16 mouse cellular contexts compared by ENCODE assay signal in the genomic region with DNA sequence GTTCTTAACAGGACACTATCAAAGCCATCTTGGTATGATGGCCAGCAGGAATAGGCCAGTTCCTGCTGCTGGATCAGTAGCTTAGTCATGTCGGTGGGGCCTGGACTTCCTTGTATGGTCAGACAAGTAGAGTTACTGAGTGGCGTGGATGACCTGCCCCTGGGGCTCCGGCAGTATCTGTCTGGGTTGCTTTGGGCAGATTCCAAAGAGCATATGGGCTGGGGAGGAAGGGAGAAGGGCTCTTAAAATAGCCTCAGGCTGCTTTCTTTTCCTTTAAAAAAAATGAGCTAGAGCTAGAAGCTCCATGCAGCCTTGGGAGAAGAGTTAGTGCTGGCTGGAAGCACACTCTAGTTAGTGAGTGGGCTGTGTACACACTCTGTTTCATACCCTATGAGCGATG. TPM values are rescaled to one million over a fixed set of nuclear protein-coding genes. Genes with fewer than 3 reads are reported as not detected.
DNase-seq lines count a peak whose midpoint lies in the region; ATAC-seq and TF ChIP-seq lines count a peak whose summit lies in the region.
"Had no signal": no experiment of that assay in that cellular context is flagged by ENCODE, and none has a peak within 500 bp of the region (broad histone marks: within the 10 kb centered on the region; RNA-seq: fewer than 3 reads in every experiment).

No protein-coding gene starts in this region.

- no peak overlapping the region for H3K4me3 ChIP-seq in hindbrain, postnatal 0 days (ENCODE audit: low read length)
- H3K4me3 ChIP-seq: hindbrain, embryonic 15.5 days; layer of hippocampus, adult 2 months; limb, embryonic 13.5 days; neural tube, embryonic 12.5 days; stomach, embryonic 15.5 days had no signal

- H3K9me3 ChIP-seq in hindbrain, postnatal 0 days (ENCODE audit: low read length) = no peaks in the 10 kb centered on the region
- H3K9me3 ChIP-seq: hindbrain, embryonic 15.5 days; limb, embryonic 13.5 days; neural tube, embryonic 12.5 days; stomach, embryonic 15.5 days had no signal

- no peak overlapping the region for H3K27ac ChIP-seq in hindbrain, postnatal 0 days
- H3K27ac ChIP-seq: hindbrain, embryonic 15.5 days; layer of hippocampus, adult 2 months; limb, embryonic 13.5 days; neural tube, embryonic 12.5 days; stomach, embryonic 15.5 days had no signal

- H3K36me3 ChIP-seq in hindbrain, postnatal 0 days (ENCODE audit: insufficient read depth, low read length) = no peaks in the 10 kb centered on the region
- H3K36me3 ChIP-seq: hindbrain, embryonic 15.5 days; limb, embryonic 13.5 days; neural tube, embryonic 12.5 days; stomach, embryonic 15.5 days had no signal

- no peak overlapping the region for H3K4me2 ChIP-seq in hindbrain, postnatal 0 days (ENCODE audit: low read depth, low read length)
- H3K4me2 ChIP-seq: hindbrain, embryonic 15.5 days; limb, embryonic 13.5 days; neural tube, embryonic 12.5 days; stomach, embryonic 15.5 days had no signal

- H3K4me1 ChIP-seq in hindbrain, postnatal 0 days (ENCODE audit: insufficient read depth, low read length) = no peaks in the 10 kb centered on the region
- H3K4me1 ChIP-seq: hindbrain, embryonic 15.5 days; neural tube, embryonic 12.5 days; stomach, embryonic 15.5 days had no signal

- no peaks in the 10 kb centered on the region for H3K27me3 ChIP-seq in hindbrain, postnatal 0 days (ENCODE audit: insufficient read depth, low read length)
- H3K27me3 ChIP-seq: hindbrain, embryonic 15.5 days; limb, embryonic 13.5 days; neural tube, embryonic 12.5 days; stomach, embryonic 15.5 days had no signal

- peak; percentile 39 to 64 for DNase-seq in left cerebral cortex, adult 18-20 months (ENCODE audit: low spot score in 2 of 2)
- no peak for DNase-seq in left cerebral cortex, postnatal 4 days
- peak; percentile 60 for DNase-seq in cerebellum, adult 11-12 months
- peak; percentile 44 to 69 for DNase-seq in cerebellum, postnatal 14 days
- DNase-seq in left cerebral cortex, postnatal 14 days (ENCODE audit: low spot score in 2 of 2) = peak; percentile 40 to 56
- no peak for DNase-seq in urinary bladder, adult 18-20 months (ENCODE audit: low spot score in 2 of 2)
- no peak for DNase-seq in hindbrain, postnatal 0 days (ENCODE audit: low spot score)
- DNase-seq: gastrocnemius, postnatal 36 days; kidney, adult 8-10 months; lung, postnatal 10 days; midbrain, embryonic 14.5 days had no signal

- 89% methylated on average over 4 of the region's 4 CpGs for WGBS in hindbrain, postnatal 0 days

- no peak for ATAC-seq in hindbrain, postnatal 0 days

- H3K9ac ChIP-seq in hindbrain, postnatal 0 days (replicated peaks; ENCODE audit: low read length) = no peak overlapping the region
- H3K9ac ChIP-seq: hindbrain, embryonic 15.5 days; limb, embryonic 13.5 days; neural tube, embryonic 12.5 days; stomach, embryonic 15.5 days had no signal

- no peak for TF ChIP-seq CTCF in hindbrain, postnatal 0 days (IDR thresholded peaks at IDR 0.05; ENCODE audit: low read depth)

- intact Hi-C loops in left cerebral cortex, postnatal 4 days (cut with DNase I) = no loop called here
- intact Hi-C loops in left cerebral cortex, postnatal 14 days (cut with DNase I) = no loop called here

RNA-seq across cellular contexts. Expression of gene Pfkp, which starts 18.3 kb away (rescaled TPM):
- 100 to 1,000 TPM; 318 to 320 TPM for total RNA-seq in left cerebral cortex, adult 18-20 months (2021)
- total RNA-seq in left cerebral cortex, postnatal 4 days (2021) = 100 to 1,000 TPM; 566 to 591 TPM
- total RNA-seq in left cerebral cortex, postnatal 14 days (2021) = 100 to 1,000 TPM; 260 to 273 TPM
- total RNA-seq in hindbrain, postnatal 0 days (2014; rRNA removed) = 179 and 233 TPM in 2 replicates
- polyA plus RNA-seq in hindbrain, postnatal 0 days (2015; fragmentation: Nextera tagmentation; extraction: Ambion mirVana) = 427 and 436 TPM in 2 replicates

Comparison
In these comparisons a context has a peak if more than half of its experiments do, and no peak if none do; other contexts are left out.
1. DNase-seq: peak in left cerebral cortex, adult 18-20 months (2 of 2), cerebellum, adult 11-12 months (single experiment), cerebellum, postnatal 14 days (2 of 2) and left cerebral cortex, postnatal 14 days (2 of 2); none in left cerebral cortex, postnatal 4 days (single experiment), urinary bladder, adult 18-20 months (0 of 2) and hindbrain, postnatal 0 days (single experiment).